Mouse (Mus musculus) heart, postnatal 0 days (tissue): ENCODE measurements around the gene Cotl1.

Experiments used
- CTCF ChIP-seq: IDR thresholded peaks from 2 replicates; pipeline ENCODE4 v1.5.1; 2016; ENCODE audit warnings: antibody characterized with exemption, control low read depth, low read depth
- EP300 ChIP-seq: IDR thresholded peaks from 2 replicates; pipeline ENCODE4 v1.6.1; 2016; ENCODE audit warnings: antibody characterized with exemption, low read depth

GRCm38 (mm10) chr8:119883281-119883680, 42.9 kb upstream of the Cotl1 start:
- TF ChIP-seq CTCF (no peak), EP300 (no peak)
